Mouse (Mus musculus) stomach, postnatal 0 days (tissue): ENCODE results near the gene Pex16. TPM values are rescaled to one million over a fixed set of nuclear protein-coding genes. Genes with fewer than 3 reads are reported as not detected.
A peak's percentile ranks its signal among the peaks of the same experiment; 100 is the strongest.

ENCODE experiments used
- ATAC-seq: fragments of 200-750 bp; cut with Nextera tagmentation; 2 replicates; pipeline ENCODE4 v1.8.0; 2017; ENCODE audit not compliant: low FRiP score, low TSS enrichment
- DNase-seq: peaks from one replicate; pipeline ENCODE4 v3.0.0-alpha.2; 2016; ENCODE audit warnings: low spot score
- H3K27ac ChIP-seq: fragments of 300-500 bp; sonication (generic); replicated peaks from 2 replicates; pipeline ENCODE4 v1.5.1; 2014; ENCODE audit warnings: mild to moderate bottlenecking, control low read depth
- H3K27me3 ChIP-seq: fragments of 300-500 bp; sonication (generic); 2 replicates; pipeline ENCODE4 v1.6.1; 2014; ENCODE audit warnings: low read length; ENCODE audit not compliant: control insufficient read depth, insufficient read depth
- H3K36me3 ChIP-seq: fragments of 300-500 bp; sonication (generic); 2 replicates; pipeline ENCODE4 v1.6.1; 2014; ENCODE audit warnings: low read length, mixed read lengths; ENCODE audit not compliant: control insufficient read depth, insufficient read depth
- H3K4me1 ChIP-seq: fragments of 300-500 bp; sonication (generic); replicated peaks from 2 replicates; pipeline ENCODE4 v1.6.1; 2014; ENCODE audit warnings: antibody characterized with exemption; ENCODE audit not compliant: control insufficient read depth, insufficient read depth
- H3K4me2 ChIP-seq: fragments of 300-500 bp; sonication (generic); replicated peaks from 2 replicates; pipeline ENCODE4 v1.6.1; 2014; ENCODE audit warnings: low read depth, mild to moderate bottlenecking, control low read depth, moderate library complexity
- H3K4me3 ChIP-seq: fragments of 300-500 bp; sonication (generic); 2 replicates; pipeline ENCODE4 v1.5.1; 2014; ENCODE audit warnings: low read depth, low read length, control low read depth
- H3K9ac ChIP-seq: fragments of 300-500 bp; sonication (generic); 2 replicates; pipeline ENCODE4 v1.6.1; 2014; ENCODE audit warnings: mild to moderate bottlenecking, low read length, control low read depth, mixed read lengths
- H3K9me3 ChIP-seq: fragments of 300-500 bp; sonication (generic); 2 replicates; pipeline ENCODE4 v1.6.1; 2016; ENCODE audit warnings: low read length; ENCODE audit not compliant: control insufficient read depth
- CTCF ChIP-seq: IDR thresholded peaks from 2 replicates; pipeline ENCODE4 v1.5.1; 2016; ENCODE audit warnings: antibody characterized with exemption, low read depth, mild to moderate bottlenecking, moderate library complexity
- EP300 ChIP-seq: optimal IDR thresholded peaks from 2 replicates; pipeline ENCODE3; 2016; ENCODE audit warnings: antibody characterized with exemption
- WGBS: fragments of 180-500 bp; shearing (Covaris S2); extraction: QIAGEN DNeasy Blood & Tissue Kit; methylation state at CpG from one replicate; pipeline ENCODE4 v1.1.7; 2014; 5-methylcytosine and 5-hydroxymethylcytosine counted together
- polyA plus RNA-seq: library from polyadenylated mRNA; unstranded; fragments of >200 nt; fragmentation: Nextera tagmentation; extraction: Ambion mirVana; gene quantifications from 2 replicates; pipeline ENCODE4 v1.2.1, GENCODE M21; 2015

The Pex16 gene
- polyA plus RNA-seq, 1 experiment from 2014 or later: 33.5 TPM

DNA sequence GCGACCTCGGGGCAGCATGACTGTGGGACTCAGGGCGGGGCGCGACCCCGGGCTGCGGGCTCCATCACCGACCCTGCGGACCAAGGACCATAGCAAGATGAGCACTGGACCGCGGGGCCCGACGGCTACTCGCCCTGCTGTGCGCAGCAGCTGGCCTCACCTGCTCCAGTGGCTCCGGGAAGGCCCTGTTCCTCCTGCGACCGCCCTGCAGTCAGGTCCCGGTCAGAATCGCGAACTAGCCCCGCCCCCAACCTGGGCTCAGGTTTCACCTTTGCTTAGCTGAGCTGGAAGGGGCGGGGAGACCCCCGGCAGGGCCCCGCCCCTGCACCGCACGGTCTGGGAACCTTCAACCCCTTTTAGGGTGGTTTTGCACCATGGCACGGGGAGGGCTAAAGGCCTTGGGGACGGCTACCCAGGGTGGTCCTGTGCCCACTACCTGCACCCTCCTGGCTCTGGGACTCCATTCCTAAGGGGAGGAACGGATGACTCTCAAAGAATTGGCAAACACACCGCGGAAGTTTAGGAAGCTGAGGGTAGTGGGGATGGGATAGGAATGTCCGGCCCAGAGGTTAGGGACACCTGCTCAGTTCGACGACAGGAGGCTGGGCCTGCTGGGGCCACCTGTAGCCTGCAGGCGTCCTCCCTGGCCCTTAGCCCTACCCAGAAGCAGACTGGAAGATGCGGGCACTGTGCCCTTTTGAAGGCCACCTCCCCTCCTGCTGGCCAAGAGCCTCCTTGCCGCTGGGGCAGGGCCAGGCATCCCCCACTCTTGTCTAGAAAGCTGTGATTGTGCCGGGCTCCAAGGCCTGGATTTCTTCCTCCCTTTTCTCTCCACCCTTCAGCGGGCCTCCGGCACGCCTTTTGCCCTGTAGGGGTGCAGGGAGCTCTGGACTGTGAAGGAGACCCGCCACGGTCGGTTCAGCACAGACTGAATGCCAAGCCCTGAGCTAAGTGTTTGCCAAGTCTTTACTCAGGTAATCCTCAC lies 3.4 kb upstream of the Pex16 start:
- Histone ChIP-seq H3K36me3 (no peaks in the 10 kb centered on the region), H3K27me3 (no peaks in the 10 kb centered on the region), H3K9ac (peak overlapping the region; percentile 66), H3K4me1 (peaks cover 6% of the 10 kb centered on the region; the same call in 1 of the 2 replicates), H3K4me3 (peak overlapping the region; percentile 46), H3K4me2 (peak overlapping the region; percentile 74), H3K9me3 (no peaks in the 10 kb centered on the region), H3K27ac (peak overlapping the region; percentile 94)
- TF ChIP-seq CTCF (peak; percentile 9; the same call in 1 of the 2 replicates), EP300 (no peak)
- ATAC-seq (peak; percentile 36), DNase-seq (peak; percentile 92)
- WGBS: 4% methylated on average over 43 of the region's 45 CpGs

DNA sequence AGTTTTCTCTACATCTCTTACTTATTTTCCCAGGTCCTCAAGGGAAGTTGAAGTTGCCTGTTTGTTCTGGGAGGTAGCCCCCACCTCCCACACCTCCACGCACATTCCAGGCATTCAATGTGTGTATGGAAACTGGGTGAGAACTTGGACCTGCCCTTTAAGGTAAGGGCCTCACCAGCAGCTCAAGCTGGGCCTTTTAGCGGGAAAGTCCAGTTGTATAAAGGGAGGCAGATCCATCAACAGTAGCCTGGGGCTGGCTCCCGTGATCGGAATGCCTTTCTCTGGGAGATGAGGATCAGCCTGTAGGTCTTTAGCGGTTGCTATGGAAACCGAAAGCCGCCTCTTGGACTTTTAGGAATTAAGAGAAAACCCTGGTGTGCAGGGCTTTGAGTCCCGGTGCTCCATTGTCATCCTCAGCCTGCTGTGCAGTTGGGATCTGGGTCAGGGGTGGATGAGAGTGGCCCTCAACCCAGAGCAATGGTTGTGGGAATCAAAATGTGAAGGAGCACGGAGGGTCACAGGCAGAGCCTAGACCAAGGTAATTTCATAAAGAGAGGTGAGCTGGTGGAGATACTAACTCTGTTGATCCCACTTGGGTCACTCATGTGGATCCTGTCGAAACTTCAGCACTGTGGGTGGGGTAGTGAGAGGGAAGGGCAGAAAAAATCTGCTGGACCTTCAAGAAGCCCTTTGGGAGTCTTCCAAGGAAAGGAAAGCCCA lies 2.3 kb upstream of the Pex16 start:
- WGBS: 33% methylated on average over 10 of the region's 10 CpGs
- H3K27ac ChIP-seq: peak overlapping the region; percentile 94
- H3K9me3 ChIP-seq: no peaks in the 10 kb centered on the region
- DNase-seq (no peak), ATAC-seq (no peak)
- no peaks in the 10 kb centered on the region for H3K27me3 ChIP-seq
- H3K4me1 ChIP-seq: peaks cover 6% of the 10 kb centered on the region; the same call in 1 of the 2 replicates
- H3K4me2 ChIP-seq: no peak overlapping the region
- 0 out of 2 replicates have a peak overlapping the region, but pooled peaks have one; percentile 8 for H3K9ac ChIP-seq
- no peak for TF ChIP-seq CTCF
- TF ChIP-seq EP300: no peak
- H3K36me3 ChIP-seq: peaks cover 2% of the 10 kb centered on the region; the same call in 1 of the 2 replicates
- H3K4me3 ChIP-seq: no peak overlapping the region

DNA sequence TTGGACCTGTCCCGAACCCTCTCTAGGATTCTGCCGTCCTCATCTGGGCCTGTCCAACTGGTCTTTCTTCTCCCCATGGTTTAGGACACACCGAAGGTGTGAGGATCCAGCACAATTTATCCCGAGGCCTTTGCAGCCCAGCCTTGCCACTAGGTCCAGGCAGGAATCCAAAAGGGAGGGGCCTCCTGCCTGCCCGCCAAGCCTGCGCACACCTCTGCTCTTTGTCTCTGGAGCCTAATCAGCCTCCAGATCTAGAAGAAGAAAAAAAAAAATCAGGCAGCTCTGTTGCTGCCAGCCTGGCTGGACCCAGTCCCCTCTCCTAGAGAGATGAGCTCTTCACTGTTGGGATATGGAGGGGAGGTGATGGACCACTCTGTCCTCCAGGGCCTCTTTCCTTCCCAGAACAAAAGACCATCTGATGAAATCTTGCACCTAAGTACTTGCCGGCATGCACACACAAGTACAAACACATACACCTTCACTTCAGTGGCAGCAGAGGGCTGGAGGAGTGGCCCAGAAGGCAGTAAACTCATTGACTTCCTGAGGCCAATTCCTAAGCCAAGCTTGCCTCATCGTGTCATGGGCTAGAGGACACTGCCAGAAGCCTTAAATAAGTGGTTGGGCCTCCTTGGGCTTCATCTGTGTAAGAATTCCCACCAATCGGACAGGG lies 1.6 kb upstream of the Pex16 start:
- H3K9me3 ChIP-seq: no peaks in the 10 kb centered on the region
- H3K27me3 ChIP-seq: no peaks in the 10 kb centered on the region
- peak; percentile 76 for DNase-seq
- no peak overlapping the region for H3K4me3 ChIP-seq
- peaks cover 6% of the 10 kb centered on the region; the same call in 1 of the 2 replicates for H3K4me1 ChIP-seq
- 32% methylated on average over 9 of the region's 9 CpGs for WGBS
- H3K27ac ChIP-seq: peak overlapping the region; percentile 94
- H3K36me3 ChIP-seq: peaks cover 3% of the 10 kb centered on the region; the same call in 1 of the 2 replicates
- no peak overlapping the region for H3K4me2 ChIP-seq
- TF ChIP-seq EP300 (no peak), CTCF (no peak)
- no peak overlapping the region for H3K9ac ChIP-seq
- no peak for ATAC-seq

DNA sequence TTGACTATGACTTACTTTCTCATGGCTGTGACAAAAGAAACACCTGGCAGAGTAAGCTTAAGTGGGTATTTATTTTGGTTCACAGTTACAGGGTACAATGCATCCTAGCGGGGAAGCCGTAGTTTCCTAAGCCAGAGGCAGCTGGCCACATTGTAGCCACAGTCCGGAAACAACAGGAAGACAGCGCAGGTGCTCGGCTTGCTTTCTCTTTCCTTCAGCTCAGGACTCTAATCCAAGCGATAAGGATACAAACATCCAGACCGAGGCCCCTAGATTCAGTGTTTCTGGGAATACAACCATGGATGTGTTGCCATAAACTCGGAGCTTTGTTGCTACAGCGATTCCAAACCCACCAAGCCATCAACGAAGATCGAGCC lies 1.1 kb upstream of the Pex16 start:
- DNase-seq (no peak), ATAC-seq (no peak)
- 61% methylated on average over 11 of the region's 11 CpGs for WGBS
- Histone ChIP-seq H3K4me1 (peaks cover 6% of the 10 kb centered on the region; the same call in 1 of the 2 replicates), H3K9ac (no peak overlapping the region), H3K36me3 (peaks cover 5% of the 10 kb centered on the region; the same call in 1 of the 2 replicates), H3K4me2 (no peak overlapping the region), H3K9me3 (no peaks in the 10 kb centered on the region), H3K27ac (peak overlapping the region; percentile 94), H3K4me3 (no peak overlapping the region), H3K27me3 (no peaks in the 10 kb centered on the region)
- no peak for TF ChIP-seq EP300
- no peak for TF ChIP-seq CTCF

DNA sequence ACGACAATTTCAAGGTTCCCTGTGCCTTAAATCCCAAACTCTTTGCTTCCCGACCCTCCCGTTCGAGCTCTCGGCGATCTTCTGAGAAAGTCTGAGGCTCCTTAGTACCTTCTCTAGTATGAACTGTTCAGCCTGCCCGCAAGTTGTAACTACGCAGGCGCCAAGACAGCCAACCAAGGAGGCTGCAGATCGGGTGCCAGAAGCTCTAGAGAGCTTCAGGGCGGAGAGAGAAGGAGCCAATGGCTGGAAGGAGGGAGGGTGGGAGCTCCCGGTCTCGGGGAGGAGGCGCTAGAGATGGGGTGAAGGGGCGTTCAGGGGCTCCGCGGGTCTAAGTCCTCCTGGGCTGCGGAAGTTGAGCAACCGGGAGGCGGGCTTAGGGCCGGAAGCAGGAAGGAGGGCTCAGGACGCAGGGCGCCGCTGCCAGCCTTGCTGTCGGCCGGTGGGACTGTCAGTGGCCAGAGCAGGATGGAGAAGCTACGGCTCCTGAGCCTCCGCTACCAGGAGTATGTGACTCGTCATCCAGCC lies 685 bp downstream of the Pex16 start:
- Histone ChIP-seq H3K36me3 (peaks cover 13% of the 10 kb centered on the region; the same call in 1 of the 2 replicates), H3K4me2 (peak overlapping the region; percentile 88), H3K9ac (peak overlapping the region; percentile 79), H3K27me3 (no peaks in the 10 kb centered on the region), H3K9me3 (no peaks in the 10 kb centered on the region), H3K4me1 (peaks cover 6% of the 10 kb centered on the region; the same call in 1 of the 2 replicates), H3K27ac (peak overlapping the region; percentile 94), H3K4me3 (peak overlapping the region; percentile 74)
- WGBS: under 1% methylated on average over 29 of the region's 29 CpGs
- no peak; the same call in 1 of the 2 replicates for TF ChIP-seq CTCF
- no peak for TF ChIP-seq EP300
- DNase-seq (peak; percentile 97), ATAC-seq (peak; percentile 96)
